Mouse (Mus musculus) thymus, adult 2 months (tissue): ENCODE measurements around the gene Zfp687.
"Not testable (repeated sequence)": the region's sequence is repeated elsewhere in the genome, so short reads cannot be mapped to it uniquely, and the experiment has no call there.

Experiments
- CTCF ChIP-seq: fragments of 200-500 bp; IDR thresholded peaks from 2 replicates; pipeline ENCODE4 v1.5.1; 2012; ENCODE audit warnings: mild to moderate bottlenecking, control low read depth, low read length, moderate library complexity, borderline replicate concordance; ENCODE audit not compliant: control insufficient read depth, poor library complexity, insufficient read depth; ENCODE audit errors: extremely low read depth
- POLR2A ChIP-seq: fragments of 200-500 bp; IDR thresholded peaks from 2 replicates; pipeline ENCODE4 v1.6.1; 2012; ENCODE audit warnings: mild to moderate bottlenecking, low read length, control low read depth, moderate library complexity; ENCODE audit not compliant: control insufficient read depth, poor library complexity, insufficient read depth; ENCODE audit errors: extremely low read depth

DNA sequence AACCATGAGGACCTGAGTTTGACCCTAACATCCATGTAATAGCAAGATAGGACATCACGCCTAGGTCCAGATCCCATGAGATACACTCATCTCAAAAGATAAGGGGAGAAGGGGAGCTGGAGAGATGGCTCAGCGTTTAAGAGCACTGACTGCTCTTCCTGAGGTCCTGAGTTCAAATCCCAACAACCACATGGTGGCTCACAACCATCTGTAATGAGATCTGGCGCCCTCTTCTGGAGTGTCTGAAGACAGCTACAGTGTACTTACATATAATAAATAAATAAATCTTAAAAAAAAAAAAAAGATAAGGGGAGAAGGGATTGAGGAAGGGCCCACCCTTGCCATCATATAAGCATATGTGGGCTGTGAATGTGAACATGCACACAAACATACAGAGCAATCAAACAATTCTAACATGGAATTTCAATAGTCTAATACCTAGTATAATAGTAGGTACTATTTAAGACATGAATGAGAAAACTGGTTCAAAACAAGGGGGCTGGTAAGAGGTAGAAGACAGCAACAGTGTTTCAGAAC is 14.1 kb upstream of the Zfp687 start:
- TF ChIP-seq CTCF, POLR2A: not testable (repeated sequence)
